Mouse (Mus musculus): ENCODE data around the gene Olfr1019. TPM values are rescaled to one million over a fixed set of nuclear protein-coding genes. Genes with fewer than 3 reads are reported as not detected.

Olfr1019 gene
- not detected for total RNA-seq (2021)
- long read RNA-seq, experiment 1, result 0 reads
- long read RNA-seq, experiment 2, result 0 reads

- no peak for DNase-seq (ENCODE audit: low spot score)
Measured at GRCm38 (mm10) chr2:85845383-85845782, at the start of gene Olfr1019. Gene Olfr1019 (minus strand): TSS chr2:85845483.

DNA sequence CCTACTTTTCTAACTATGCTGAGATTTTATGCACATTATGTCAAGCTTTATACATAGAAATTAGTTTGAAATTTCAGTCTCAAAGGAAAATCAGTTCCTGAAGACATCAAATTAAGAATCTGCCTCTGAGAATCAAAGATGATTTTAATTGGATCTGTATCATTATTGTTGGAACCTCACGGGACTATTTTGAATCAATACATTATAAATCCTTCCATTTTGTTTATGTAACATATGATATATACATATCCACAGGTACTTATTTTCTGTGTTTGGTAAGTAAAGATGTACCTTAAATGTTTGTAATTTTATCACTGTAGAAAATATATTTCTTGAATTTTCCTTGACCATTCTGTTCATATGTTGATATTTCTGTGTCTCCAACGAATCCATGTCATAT, 40.1 kb upstream of the Olfr1019 start, which contains the start of gene Olfr1023:
TSS of gene Olfr1023 (plus strand) at position 301 of the 400 bp plus-strand sequence.
- DNase-seq (ENCODE audit: low spot score), result no peak

GRCm38 (mm10) chr2:85868294-85868693, 23.0 kb upstream of the Olfr1019 start, which contains the start of gene Olfr1022:
Gene Olfr1022 (plus strand): TSS chr2:85868594.
- DNase-seq (ENCODE audit: low spot score), result no peak

DNA sequence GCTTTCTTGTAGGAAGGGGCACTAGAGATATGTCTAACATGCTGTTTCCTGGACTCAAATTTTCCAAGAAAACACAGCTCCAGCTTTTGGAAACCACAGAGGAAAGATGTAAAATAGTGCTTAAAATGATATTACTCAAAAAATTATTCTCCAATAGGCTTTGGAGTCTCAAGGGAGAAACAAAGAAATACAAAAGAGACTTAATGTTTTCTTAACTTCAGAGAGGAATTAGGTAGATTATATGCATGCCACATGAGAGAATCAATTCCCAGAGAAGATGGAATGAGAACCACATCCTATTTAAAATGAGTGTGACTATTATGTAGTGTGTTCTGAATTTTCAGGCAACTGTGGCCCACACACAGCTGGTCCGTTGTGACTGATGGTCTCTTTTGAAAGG, 1.4 kb upstream of the Olfr1019 start, which contains the start of gene Olfr1020:
TSS of gene Olfr1020 (plus strand) at position 301 of the 400 bp plus-strand sequence.
- DNase-seq (ENCODE audit: low spot score), result no peak

DNA sequence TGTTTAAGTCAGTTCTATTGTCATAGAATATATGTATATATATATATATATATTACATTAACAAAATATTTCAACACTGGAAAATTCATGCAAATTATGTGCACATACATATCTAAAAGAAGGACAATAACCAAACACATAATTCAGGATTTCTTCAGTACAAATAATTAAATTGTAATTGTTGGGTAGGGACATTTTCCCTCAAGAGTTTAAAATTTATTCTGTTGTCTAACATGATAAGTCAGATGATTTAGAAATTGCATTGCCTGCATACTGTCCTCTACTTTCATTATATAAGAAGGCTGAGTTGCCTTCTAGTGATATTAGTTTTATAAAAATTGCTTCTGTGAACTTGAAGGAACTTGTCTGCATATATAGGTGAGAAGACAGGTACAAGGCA, 27.1 kb downstream of the Olfr1019 start, which contains the start of gene Olfr1018:
TSS of gene Olfr1018 (plus strand) at position 301 of the 400 bp plus-strand sequence.
- DNase-seq (ENCODE audit: low spot score), result no peak

- no peak for DNase-seq (ENCODE audit: low spot score)
Measured at GRCm38 (mm10) chr2:85804501-85804900, 40.8 kb downstream of the Olfr1019 start.

DNA sequence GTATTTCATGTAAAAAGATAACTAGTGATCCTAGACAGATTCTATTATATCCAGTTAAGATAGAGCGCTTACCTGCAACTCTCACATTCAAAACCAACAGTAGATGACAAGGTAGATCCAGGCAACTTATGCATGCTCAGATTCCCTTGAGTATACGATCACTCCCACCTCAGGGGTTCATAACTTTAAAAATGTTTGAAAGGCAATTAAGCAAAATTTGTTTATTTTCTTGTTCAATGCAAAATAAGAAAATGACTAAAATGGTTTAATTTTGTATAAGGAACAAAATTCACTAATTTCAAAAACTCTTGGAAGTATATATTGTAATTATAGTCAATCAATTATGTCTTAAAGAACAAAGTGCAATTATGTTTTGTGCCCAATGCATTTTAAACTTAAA, 42.8 kb downstream of the Olfr1019 start, which contains the start of gene Olfr1016:
TSS of gene Olfr1016 (minus strand) at position 101 of the 400 bp plus-strand sequence.
- no peak for DNase-seq (ENCODE audit: low spot score)

DNA sequence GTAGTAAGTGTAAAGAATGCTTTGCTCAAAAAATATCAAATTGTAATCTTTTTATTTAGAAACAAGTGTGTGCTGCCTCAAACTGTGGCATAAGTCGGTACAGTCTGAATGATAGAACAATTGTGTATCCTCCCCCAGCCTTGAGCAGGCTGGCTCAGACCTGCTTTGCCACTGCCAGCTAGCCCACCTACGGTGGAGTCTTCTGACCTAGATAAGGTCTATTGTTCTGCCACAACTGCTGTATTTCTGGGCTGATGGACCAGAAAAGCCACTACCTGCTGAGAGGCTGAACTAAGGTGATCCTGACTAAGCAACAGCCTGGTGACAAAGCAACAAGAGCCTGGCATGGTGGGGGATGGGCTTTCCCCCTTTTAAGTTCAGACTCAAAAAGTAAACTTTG, 53.0 kb downstream of the Olfr1019 start:
- no peak for DNase-seq (ENCODE audit: low spot score)

Other genes with a start within 250 kb of the Olfr1019 start
- gene Olfr1000, start 233.6 kb downstream of the Olfr1019 start, total RNA-seq (2021), result not detected
- gene Olfr1002, start 194.8 kb downstream of the Olfr1019 start, total RNA-seq (2021), result not detected
- not detected for gene Olfr154, start 181.0 kb downstream of the Olfr1019 start, total RNA-seq (2021)
- gene Olfr1006, start 166.7 kb downstream of the Olfr1019 start, total RNA-seq (2021), result not detected
- gene Olfr1008, start 156.1 kb downstream of the Olfr1019 start, total RNA-seq (2021), result not detected
- gene Olfr1009, start 130.1 kb downstream of the Olfr1019 start, total RNA-seq (2021), result not detected
- gene Olfr1012, start 82.7 kb downstream of the Olfr1019 start, total RNA-seq (2021), result not detected
- gene Olfr1013, start 78.4 kb downstream of the Olfr1019 start, total RNA-seq (2021), result not detected
- gene Olfr1014, start 72.8 kb downstream of the Olfr1019 start, total RNA-seq (2021), result not detected
- gene Olfr1015, start 63.5 kb downstream of the Olfr1019 start, total RNA-seq (2021), result not detected
- not detected for gene Olfr1016, start 42.9 kb downstream of the Olfr1019 start, total RNA-seq (2021)
- not detected for gene Olfr1018, start 27.0 kb downstream of the Olfr1019 start, total RNA-seq (2021)
- not detected for gene Olfr1020, start 1.5 kb upstream of the Olfr1019 start, total RNA-seq (2021)
- not detected for gene Olfr1022, start 23.1 kb upstream of the Olfr1019 start, total RNA-seq (2021)
- not detected for gene Olfr1023, start 40.2 kb upstream of the Olfr1019 start, total RNA-seq (2021)
- not detected for gene Olfr1024, start 59.6 kb upstream of the Olfr1019 start, total RNA-seq (2021)
- not detected for gene Olfr1025-ps1, start 69.7 kb upstream of the Olfr1019 start, total RNA-seq (2021)
- gene Olfr1026, start 76.1 kb upstream of the Olfr1019 start, total RNA-seq (2021), result not detected
- gene Olfr1028, start 105.0 kb upstream of the Olfr1019 start, total RNA-seq (2021), result not detected
- not detected for gene Olfr1029, start 128.4 kb upstream of the Olfr1019 start, total RNA-seq (2021)
- gene Olfr1030, start 133.8 kb upstream of the Olfr1019 start, total RNA-seq (2021), result not detected
- gene Olfr1031, start 144.8 kb upstream of the Olfr1019 start, total RNA-seq (2021), result not detected
- not detected for gene Olfr1032, start 160.1 kb upstream of the Olfr1019 start, total RNA-seq (2021)
- gene Olfr1033, start 175.2 kb upstream of the Olfr1019 start, total RNA-seq (2021), result under 1 TPM in 1 of 2 experiments, not detected in 1; 1.00 TPM
- not detected for gene Olfr1034, start 200.4 kb upstream of the Olfr1019 start, total RNA-seq (2021)
- gene Olfr1036, start 228.5 kb upstream of the Olfr1019 start, total RNA-seq (2021), result not detected
- gene Olfr1037, start 241.9 kb upstream of the Olfr1019 start, total RNA-seq (2021), result not detected

All from gastrocnemius, adult 18-20 months (tissue).